Mouse (Mus musculus): ENCODE results near the gene Mettl15.

DNA sequence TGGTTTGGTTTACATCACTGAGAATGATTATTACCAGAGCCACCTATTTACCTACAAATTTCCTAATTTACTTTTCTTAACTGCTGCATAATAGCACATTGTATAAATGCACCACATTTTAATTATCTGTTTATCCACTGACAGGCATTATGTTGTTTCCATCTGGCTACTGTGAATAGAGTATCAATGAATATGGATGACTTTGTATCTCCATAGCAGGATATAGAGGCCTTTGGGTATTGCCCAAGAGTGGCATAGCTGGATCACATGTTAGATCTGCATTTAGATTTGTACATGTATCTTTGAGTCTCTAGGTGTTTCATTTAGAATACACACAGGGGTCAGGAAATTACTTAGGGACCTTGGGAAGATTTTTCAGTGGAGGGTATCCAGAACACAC, 133.3 kb downstream of the Mettl15 start:
- TF ChIP-seq CTCF (IDR thresholded peaks at IDR 0.05; ENCODE audit: borderline replicate concordance, insufficient read depth, low read length): no peak
- TF ChIP-seq POLR2A (IDR thresholded peaks at IDR 0.05; ENCODE audit: low read depth, low read length): no peak

Data from embryonic fibroblast, embryonic 13.5 days (primary cell).